Mouse (Mus musculus): ENCODE results near the gene Nxf1. TPM values are rescaled to one million over a fixed set of nuclear protein-coding genes. Genes with fewer than 3 reads are reported as not detected.
"Not testable (repeated sequence)": the region's sequence is repeated elsewhere in the genome, so short reads cannot be mapped to it uniquely, and the experiment has no call there.

The Nxf1 gene
- polyA plus RNA-seq, 1 experiment from 2014 or later: 161 TPM

GRCm38 (mm10) chr19:8716767-8717475 is 40.0 kb upstream of the Nxf1 start:
- H3K9ac ChIP-seq: no peak overlapping the region
- no peak overlapping the region for H3K4me3 ChIP-seq
- H3K9me3 ChIP-seq: no peaks in the 10 kb centered on the region
- no peak overlapping the region for H3K27ac ChIP-seq (replicated peaks)
- H3K36me3 ChIP-seq: peaks cover 3% of the 10 kb centered on the region; the same call in 1 of the 2 replicates
- no peaks in the 10 kb centered on the region for H3K27me3 ChIP-seq
- H3K4me2 ChIP-seq: no peak overlapping the region
- H3K4me1 ChIP-seq (replicated peaks): peaks cover 41% of the 10 kb centered on the region
- no peak for ATAC-seq (ENCODE audit: low read depth)
- 62% methylated on average over 9 of the region's 10 CpGs for WGBS

GRCm38 (mm10) chr19:8718357-8718756 is 38.5 kb upstream of the Nxf1 start:
- Histone ChIP-seq H3K4me3 (no peak overlapping the region), H3K4me2 (no peak overlapping the region), H3K36me3 (no peaks in the 10 kb centered on the region), H3K4me1 (replicated peaks) (peaks cover 37% of the 10 kb centered on the region), H3K27me3 (no peaks in the 10 kb centered on the region), H3K9me3 (no peaks in the 10 kb centered on the region), H3K9ac (no peak overlapping the region), H3K27ac (replicated peaks) (no peak overlapping the region)
- no peak for ATAC-seq (ENCODE audit: low read depth)
- 73% methylated on average over 3 of the region's 3 CpGs for WGBS

- not testable (repeated sequence) for H3K4me2 ChIP-seq; H3K27ac ChIP-seq (replicated peaks); ATAC-seq (ENCODE audit: low read depth); H3K4me3 ChIP-seq; H3K36me3 ChIP-seq; H3K27me3 ChIP-seq; H3K9me3 ChIP-seq; H3K9ac ChIP-seq
- H3K4me1 ChIP-seq (replicated peaks): peaks cover 36% of the 10 kb centered on the region
Measured at GRCm38 (mm10) chr19:8719037-8719436, 37.8 kb upstream of the Nxf1 start.

- H3K4me2 ChIP-seq: peak overlapping the region; percentile 79
- H3K27ac ChIP-seq (replicated peaks): no peak overlapping the region
- ATAC-seq (ENCODE audit: low read depth): no peak
- no peak overlapping the region for H3K9ac ChIP-seq
- peaks cover 49% of the 10 kb centered on the region for H3K4me1 ChIP-seq (replicated peaks)
- 79% methylated on average over 1 of the region's 1 CpGs for WGBS
- H3K27me3 ChIP-seq: no peaks in the 10 kb centered on the region
- peak overlapping the region; percentile 2; the same call in 1 of the 2 replicates for H3K4me3 ChIP-seq
- H3K36me3 ChIP-seq: peaks cover 21% of the 10 kb centered on the region
- H3K9me3 ChIP-seq: no peaks in the 10 kb centered on the region
Measured at GRCm38 (mm10) chr19:8721378-8721777, 35.5 kb upstream of the Nxf1 start.

- peak overlapping the region; percentile 96; the same call in 1 of the 2 replicates for H3K27ac ChIP-seq (replicated peaks)
- no peaks in the 10 kb centered on the region for H3K27me3 ChIP-seq
- 59% methylated on average over 4 of the region's 4 CpGs for WGBS
- peak overlapping the region; percentile 92 for H3K9ac ChIP-seq
- H3K4me1 ChIP-seq (replicated peaks): peaks cover 53% of the 10 kb centered on the region
- H3K9me3 ChIP-seq: no peaks in the 10 kb centered on the region
- peaks cover 28% of the 10 kb centered on the region for H3K36me3 ChIP-seq
- peak overlapping the region; percentile 64 for H3K4me3 ChIP-seq
- peak overlapping the region; percentile 79 for H3K4me2 ChIP-seq
- 0 out of 2 replicates have a peak, but pooled peaks have one; percentile 0 for ATAC-seq (ENCODE audit: low read depth)
Measured at GRCm38 (mm10) chr19:8722021-8722420, 34.9 kb upstream of the Nxf1 start.

GRCm38 (mm10) chr19:8722559-8722906 is 34.3 kb upstream of the Nxf1 start:
- Histone ChIP-seq H3K4me3 (peak overlapping the region; percentile 64), H3K36me3 (peaks cover 30% of the 10 kb centered on the region), H3K9me3 (no peaks in the 10 kb centered on the region), H3K9ac (peak overlapping the region; percentile 92), H3K27me3 (no peaks in the 10 kb centered on the region), H3K4me2 (peak overlapping the region; percentile 79), H3K4me1 (replicated peaks) (peaks cover 53% of the 10 kb centered on the region), H3K27ac (replicated peaks) (peak overlapping the region; percentile 96)
- peak; percentile 20 for ATAC-seq (ENCODE audit: low read depth)
- WGBS: 2% methylated on average over 5 of the region's 5 CpGs

- Histone ChIP-seq H3K9me3 (no peaks in the 10 kb centered on the region), H3K27ac (replicated peaks) (peak within 1 kb of the TSS; percentile 96), H3K9ac (peak within 1 kb of the TSS; percentile 92), H3K4me2 (peak within 1 kb of the TSS; percentile 79), H3K36me3 (peaks cover 30% of the 10 kb centered on the region), H3K4me1 (replicated peaks) (peaks cover 53% of the 10 kb centered on the region), H3K4me3 (peak within 1 kb of the TSS; percentile 64), H3K27me3 (no peaks in the 10 kb centered on the region)
- under 1% methylated on average over 50 of the region's 50 CpGs for WGBS
- peak; percentile 95 for ATAC-seq (ENCODE audit: low read depth)
Measured at GRCm38 (mm10) chr19:8722907-8723573, 33.8 kb upstream of the Nxf1 start, which contains the start of gene Slc3a2. Gene Slc3a2, minus strand, starts transcription at chr19:8723369.

- Histone ChIP-seq H3K27me3 (no peaks in the 10 kb centered on the region), H3K36me3 (peaks cover 30% of the 10 kb centered on the region), H3K4me3 (peak overlapping the region; percentile 64), H3K27ac (replicated peaks) (peak overlapping the region; percentile 69), H3K4me1 (replicated peaks) (peaks cover 53% of the 10 kb centered on the region), H3K4me2 (peak overlapping the region; percentile 79), H3K9me3 (no peaks in the 10 kb centered on the region), H3K9ac (peak overlapping the region; percentile 89)
- under 1% methylated on average over 20 of the region's 20 CpGs for WGBS
- ATAC-seq (ENCODE audit: low read depth): 0 out of 2 replicates have a peak, but pooled peaks have one; percentile 1
Measured at GRCm38 (mm10) chr19:8723574-8724346, 33.1 kb upstream of the Nxf1 start.

- peak overlapping the region; percentile 69; the same call in 1 of the 2 replicates for H3K27ac ChIP-seq (replicated peaks)
- H3K36me3 ChIP-seq: peaks cover 30% of the 10 kb centered on the region
- H3K27me3 ChIP-seq: no peaks in the 10 kb centered on the region
- no peaks in the 10 kb centered on the region for H3K9me3 ChIP-seq
- peaks cover 53% of the 10 kb centered on the region for H3K4me1 ChIP-seq (replicated peaks)
- no peak for ATAC-seq (ENCODE audit: low read depth)
- peak overlapping the region; percentile 64 for H3K4me3 ChIP-seq
- peak overlapping the region; percentile 79 for H3K4me2 ChIP-seq
- H3K9ac ChIP-seq: peak overlapping the region; percentile 89
- 0% methylated on average over 2 of the region's 2 CpGs for WGBS
Measured at GRCm38 (mm10) chr19:8724392-8724791, 32.5 kb upstream of the Nxf1 start.

- peak overlapping the region; percentile 89 for H3K9ac ChIP-seq
- H3K4me3 ChIP-seq: peak overlapping the region; percentile 64
- ATAC-seq (ENCODE audit: low read depth): no peak
- no peaks in the 10 kb centered on the region for H3K9me3 ChIP-seq
- peaks cover 53% of the 10 kb centered on the region for H3K4me1 ChIP-seq (replicated peaks)
- H3K27ac ChIP-seq (replicated peaks): 0 out of 2 replicates have a peak overlapping the region, but pooled peaks have one; percentile 9
- peak overlapping the region; percentile 79 for H3K4me2 ChIP-seq
- 55% methylated on average over 4 of the region's 4 CpGs for WGBS
- peaks cover 30% of the 10 kb centered on the region for H3K36me3 ChIP-seq
- no peaks in the 10 kb centered on the region for H3K27me3 ChIP-seq
Measured at GRCm38 (mm10) chr19:8725081-8725613, 31.7 kb upstream of the Nxf1 start.

GRCm38 (mm10) chr19:8726609-8727390 is 30.1 kb upstream of the Nxf1 start:
- Histone ChIP-seq H3K4me1 (replicated peaks) (peaks cover 36% of the 10 kb centered on the region), H3K27me3 (no peaks in the 10 kb centered on the region), H3K4me3 (no peak overlapping the region), H3K9ac (no peak overlapping the region), H3K27ac (replicated peaks) (no peak overlapping the region), H3K9me3 (no peaks in the 10 kb centered on the region), H3K4me2 (no peak overlapping the region), H3K36me3 (peaks cover 30% of the 10 kb centered on the region)
- 13% methylated on average over 3 of the region's 3 CpGs for WGBS
- ATAC-seq (ENCODE audit: low read depth): no peak

All from neural tube, embryonic 13.5 days (tissue).